Mouse (Mus musculus): Measurements from ENCODE around the gene Tmem98. TPM values are rescaled to one million over a fixed set of nuclear protein-coding genes. Genes with fewer than 3 reads are reported as not detected.
A peak's percentile ranks its signal among the peaks of the same experiment; 100 is the strongest.

The Tmem98 gene
- total RNA-seq (2022), result 10 to 100 TPM; 11.0 to 16.9 (median 12.1) TPM

GRCm38 (mm10) chr11:80809993-80810821, at the start of gene Tmem98:
Gene Tmem98 (plus strand): TSS chr11:80810175.
- DNase-seq (ENCODE audit: low spot score in 2 of 2), result peak in 1 of 2 experiments; percentile 57

- no peak for DNase-seq (ENCODE audit: low spot score in 2 of 2)
Observed at GRCm38 (mm10) chr11:80761285-80761974, 48.5 kb upstream of the Tmem98 start.

GRCm38 (mm10) chr11:80762066-80762465, 47.9 kb upstream of the Tmem98 start:
- no peak for DNase-seq (ENCODE audit: low spot score in 2 of 2)

GRCm38 (mm10) chr11:80766068-80766467, 43.9 kb upstream of the Tmem98 start:
- no peak for DNase-seq (ENCODE audit: low spot score in 2 of 2)

GRCm38 (mm10) chr11:80766472-80767319, 43.3 kb upstream of the Tmem98 start:
- no peak for DNase-seq (ENCODE audit: low spot score in 2 of 2)

- DNase-seq (ENCODE audit: low spot score in 2 of 2), result no peak
Observed at GRCm38 (mm10) chr11:80767320-80767617, 42.7 kb upstream of the Tmem98 start.

GRCm38 (mm10) chr11:80771186-80771585, 38.8 kb upstream of the Tmem98 start:
- no peak for DNase-seq (ENCODE audit: low spot score in 2 of 2)

GRCm38 (mm10) chr11:80771596-80772250, 38.3 kb upstream of the Tmem98 start:
- DNase-seq (ENCODE audit: low spot score in 2 of 2), result no peak

GRCm38 (mm10) chr11:80772595-80773210, 37.3 kb upstream of the Tmem98 start:
- no peak for DNase-seq (ENCODE audit: low spot score in 2 of 2)

GRCm38 (mm10) chr11:80775535-80775934, 34.4 kb upstream of the Tmem98 start:
- DNase-seq (ENCODE audit: low spot score in 2 of 2), result no peak

- no peak for DNase-seq (ENCODE audit: low spot score in 2 of 2)
Observed at GRCm38 (mm10) chr11:80777708-80778107, 32.3 kb upstream of the Tmem98 start.

GRCm38 (mm10) chr11:80778157-80778556, 31.8 kb upstream of the Tmem98 start:
- DNase-seq (ENCODE audit: low spot score in 2 of 2), result no peak

- DNase-seq (ENCODE audit: low spot score in 2 of 2), result no peak
Observed at GRCm38 (mm10) chr11:80778916-80779526, 31.0 kb upstream of the Tmem98 start.

- DNase-seq (ENCODE audit: low spot score in 2 of 2), result peak; percentile 72 to 76
Observed at GRCm38 (mm10) chr11:80779527-80780344, 30.2 kb upstream of the Tmem98 start, which contains the start of gene Myo1d. Gene Myo1d (minus strand): TSS chr11:80780025.

- no peak for DNase-seq (ENCODE audit: low spot score in 2 of 2)
Observed at GRCm38 (mm10) chr11:80781535-80781934, 28.4 kb upstream of the Tmem98 start.

- no peak for DNase-seq (ENCODE audit: low spot score in 2 of 2)
Observed at GRCm38 (mm10) chr11:80783460-80783859, 26.5 kb upstream of the Tmem98 start.

- DNase-seq (ENCODE audit: low spot score in 2 of 2), result no peak
Observed at GRCm38 (mm10) chr11:80784294-80784743, 25.7 kb upstream of the Tmem98 start.

GRCm38 (mm10) chr11:80785672-80786071, 24.3 kb upstream of the Tmem98 start:
- no peak for DNase-seq (ENCODE audit: low spot score in 2 of 2)

- DNase-seq (ENCODE audit: low spot score in 2 of 2), result no peak
Observed at GRCm38 (mm10) chr11:80789647-80790240, 20.2 kb upstream of the Tmem98 start.
